Mouse (Mus musculus): ENCODE results near the gene Gpc6. TPM values are rescaled to one million over a fixed set of nuclear protein-coding genes. Genes with fewer than 3 reads are reported as not detected.

Gene Gpc6
- polyA plus RNA-seq, 1 experiment from 2014 or later, result 11.4 TPM

- Histone ChIP-seq H3K4me3 (ENCODE audit: low read depth, low read length) (no peak overlapping the region), H3K9me3 (ENCODE audit: control insufficient read depth, low read length) (no peaks in the 10 kb centered on the region)
Measured at GRCm38 (mm10) chr14:117397165-117397564, 472.1 kb downstream of the Gpc6 start.

GRCm38 (mm10) chr14:117407824-117408524, 482.9 kb downstream of the Gpc6 start:
- no peak for ATAC-seq (ENCODE audit: low FRiP score, low TSS enrichment)
- no peaks in the 10 kb centered on the region for H3K9me3 ChIP-seq (ENCODE audit: control insufficient read depth, low read length)
- no peak overlapping the region for H3K4me2 ChIP-seq (replicated peaks; ENCODE audit: low read depth)
- H3K4me3 ChIP-seq (ENCODE audit: low read depth, low read length), result no peak overlapping the region
- H3K9ac ChIP-seq (ENCODE audit: low read length), result no peak overlapping the region
- TF ChIP-seq CTCF (IDR thresholded peaks at IDR 0.05; ENCODE audit: low read depth) (no peak), EP300 (optimal IDR thresholded peaks at IDR 0.05) (no peak)
- no peaks in the 10 kb centered on the region for H3K36me3 ChIP-seq (ENCODE audit: control insufficient read depth, insufficient read depth, low read length)
- WGBS, result 79% methylated on average over 9 of the region's 9 CpGs
- no peak overlapping the region for H3K27ac ChIP-seq (replicated peaks)
- no peak for DNase-seq (ENCODE audit: low spot score)
- no peaks in the 10 kb centered on the region for H3K4me1 ChIP-seq (replicated peaks; ENCODE audit: control insufficient read depth, insufficient read depth)
- no peaks in the 10 kb centered on the region for H3K27me3 ChIP-seq (ENCODE audit: control insufficient read depth, insufficient read depth, low read length)

More at GRCm38 (mm10) chr14:117397165-117397564, 472.1 kb downstream of the Gpc6 start:
- no peak overlapping the region for H3K9ac ChIP-seq (ENCODE audit: low read length)
- no peak for DNase-seq (ENCODE audit: low spot score)
- H3K4me1 ChIP-seq (replicated peaks; ENCODE audit: control insufficient read depth, insufficient read depth), result no peaks in the 10 kb centered on the region
- 91% methylated on average over 3 of the region's 3 CpGs for WGBS
- H3K27ac ChIP-seq (replicated peaks), result no peak overlapping the region
- no peaks in the 10 kb centered on the region for H3K27me3 ChIP-seq (ENCODE audit: control insufficient read depth, insufficient read depth, low read length)
- ATAC-seq (ENCODE audit: low FRiP score, low TSS enrichment), result no peak
- no peaks in the 10 kb centered on the region for H3K36me3 ChIP-seq (ENCODE audit: control insufficient read depth, insufficient read depth, low read length)
- no peak for TF ChIP-seq CTCF (IDR thresholded peaks at IDR 0.05; ENCODE audit: low read depth)
- no peak for TF ChIP-seq EP300 (optimal IDR thresholded peaks at IDR 0.05)
- H3K4me2 ChIP-seq (replicated peaks; ENCODE audit: low read depth), result no peak overlapping the region

GRCm38 (mm10) chr14:117408525-117408835, 483.4 kb downstream of the Gpc6 start:
- DNase-seq (ENCODE audit: low spot score), result no peak
- WGBS, result 88% methylated on average over 3 of the region's 3 CpGs
- no peak overlapping the region for H3K27ac ChIP-seq (replicated peaks)
- no peaks in the 10 kb centered on the region for H3K9me3 ChIP-seq (ENCODE audit: control insufficient read depth, low read length)
- H3K36me3 ChIP-seq (ENCODE audit: control insufficient read depth, insufficient read depth, low read length), result no peaks in the 10 kb centered on the region
- no peaks in the 10 kb centered on the region for H3K4me1 ChIP-seq (replicated peaks; ENCODE audit: control insufficient read depth, insufficient read depth)
- no peak overlapping the region for H3K9ac ChIP-seq (ENCODE audit: low read length)
- no peak for ATAC-seq (ENCODE audit: low FRiP score, low TSS enrichment)
- TF ChIP-seq EP300 (optimal IDR thresholded peaks at IDR 0.05) (no peak), CTCF (IDR thresholded peaks at IDR 0.05; ENCODE audit: low read depth) (no peak)
- no peak overlapping the region for H3K4me3 ChIP-seq (ENCODE audit: low read depth, low read length)
- H3K4me2 ChIP-seq (replicated peaks; ENCODE audit: low read depth), result no peak overlapping the region
- H3K27me3 ChIP-seq (ENCODE audit: control insufficient read depth, insufficient read depth, low read length), result no peaks in the 10 kb centered on the region

- 83% methylated on average over 2 of the region's 2 CpGs for WGBS
- Histone ChIP-seq H3K27ac (replicated peaks) (no peak overlapping the region), H3K9me3 (ENCODE audit: control insufficient read depth, low read length) (no peaks in the 10 kb centered on the region), H3K9ac (ENCODE audit: low read length) (no peak overlapping the region), H3K36me3 (ENCODE audit: control insufficient read depth, insufficient read depth, low read length) (no peaks in the 10 kb centered on the region), H3K4me1 (replicated peaks; ENCODE audit: control insufficient read depth, insufficient read depth) (no peaks in the 10 kb centered on the region), H3K4me2 (replicated peaks; ENCODE audit: low read depth) (no peak overlapping the region), H3K4me3 (ENCODE audit: low read depth, low read length) (no peak overlapping the region), H3K27me3 (ENCODE audit: control insufficient read depth, insufficient read depth, low read length) (no peaks in the 10 kb centered on the region)
- ATAC-seq (ENCODE audit: low FRiP score, low TSS enrichment) (no peak), DNase-seq (ENCODE audit: low spot score) (no peak)
- TF ChIP-seq EP300 (optimal IDR thresholded peaks at IDR 0.05), result no peak
- no peak for TF ChIP-seq CTCF (IDR thresholded peaks at IDR 0.05; ENCODE audit: low read depth)
Measured at GRCm38 (mm10) chr14:117409778-117410177, 484.7 kb downstream of the Gpc6 start.

GRCm38 (mm10) chr14:117410511-117410910, 485.4 kb downstream of the Gpc6 start:
- Histone ChIP-seq H3K4me2 (replicated peaks; ENCODE audit: low read depth) (no peak overlapping the region), H3K27me3 (ENCODE audit: control insufficient read depth, insufficient read depth, low read length) (no peaks in the 10 kb centered on the region), H3K9ac (ENCODE audit: low read length) (no peak overlapping the region), H3K27ac (replicated peaks) (no peak overlapping the region), H3K36me3 (ENCODE audit: control insufficient read depth, insufficient read depth, low read length) (no peaks in the 10 kb centered on the region), H3K9me3 (ENCODE audit: control insufficient read depth, low read length) (no peaks in the 10 kb centered on the region), H3K4me3 (ENCODE audit: low read depth, low read length) (no peak overlapping the region), H3K4me1 (replicated peaks; ENCODE audit: control insufficient read depth, insufficient read depth) (no peaks in the 10 kb centered on the region)
- WGBS, result 95% methylated on average over 2 of the region's 2 CpGs
- ATAC-seq (ENCODE audit: low FRiP score, low TSS enrichment) (no peak), DNase-seq (ENCODE audit: low spot score) (no peak)
- TF ChIP-seq EP300 (optimal IDR thresholded peaks at IDR 0.05) (no peak), CTCF (IDR thresholded peaks at IDR 0.05; ENCODE audit: low read depth) (no peak)

- ATAC-seq (ENCODE audit: low FRiP score, low TSS enrichment), result no peak
- no peak overlapping the region for H3K9ac ChIP-seq (ENCODE audit: low read length)
- H3K27ac ChIP-seq (replicated peaks), result no peak overlapping the region
- H3K27me3 ChIP-seq (ENCODE audit: control insufficient read depth, insufficient read depth, low read length), result no peaks in the 10 kb centered on the region
- no peaks in the 10 kb centered on the region for H3K9me3 ChIP-seq (ENCODE audit: control insufficient read depth, low read length)
- no peaks in the 10 kb centered on the region for H3K36me3 ChIP-seq (ENCODE audit: control insufficient read depth, insufficient read depth, low read length)
- TF ChIP-seq EP300 (optimal IDR thresholded peaks at IDR 0.05) (no peak), CTCF (IDR thresholded peaks at IDR 0.05; ENCODE audit: low read depth) (no peak)
- no peak for DNase-seq (ENCODE audit: low spot score)
- H3K4me2 ChIP-seq (replicated peaks; ENCODE audit: low read depth), result no peak overlapping the region
- H3K4me3 ChIP-seq (ENCODE audit: low read depth, low read length), result no peak overlapping the region
- H3K4me1 ChIP-seq (replicated peaks; ENCODE audit: control insufficient read depth, insufficient read depth), result no peaks in the 10 kb centered on the region
Measured at GRCm38 (mm10) chr14:117415045-117415444, 489.9 kb downstream of the Gpc6 start.

All from stomach, postnatal 0 days (tissue).